Mouse (Mus musculus) CH12.LX (cell line): ENCODE data around the gene Hagh. TPM values are rescaled to one million over a fixed set of nuclear protein-coding genes. Genes with fewer than 3 reads are reported as not detected.

Source experiments
- DNase-seq: peaks from one replicate; pipeline ENCODE4 v3.0.0-alpha.2; 2013; ENCODE audit errors: extremely low read depth
- H3K27ac ChIP-seq: 2 replicates; pipeline ENCODE4 v1.5.1; 2012; ENCODE audit warnings: low read depth, mild to moderate bottlenecking, control low read depth, moderate library complexity; ENCODE audit not compliant: insufficient read depth
- H3K27me3 ChIP-seq: replicated peaks from 2 replicates; pipeline ENCODE3; 2012; ENCODE audit warnings: inconsistent platforms
- H3K36me3 ChIP-seq, 2 experiments: replicated peaks in 1 of 2; 2 replicates each; pipeline versions ENCODE3 to v1.6.1; 2012; ENCODE audit warnings: inconsistent platforms in 1 of 2, low read length in 1 of 2, mild to moderate bottlenecking in 1 of 2, mixed read lengths in 1 of 2, moderate library complexity in 1 of 2; ENCODE audit not compliant: control insufficient read depth in 1 of 2, insufficient read depth in 1 of 2
- H3K4me1 ChIP-seq, 2 experiments: 2 replicates each; pipeline ENCODE4 v1.6.1; 2012; ENCODE audit warnings: inconsistent platforms in 1 of 2, moderate library complexity in 1 of 2; ENCODE audit not compliant: insufficient read depth in 2 of 2, control insufficient read depth in 1 of 2
- H3K4me2 ChIP-seq: 2 replicates; pipeline ENCODE4 v1.6.1; 2012; ENCODE audit warnings: low read depth, mild to moderate bottlenecking, control low read depth; ENCODE audit not compliant: poor library complexity, insufficient read depth, severe bottlenecking
- H3K4me3 ChIP-seq, 3 experiments: fragments of 150-350 bp in 1 of 3; sonication (generic) in 1 of 3; replicated peaks in 1 of 3; 2 replicates each; pipeline versions ENCODE3 to v1.5.1; 2011 to 2012; ENCODE audit warnings: low read depth in 2 of 3, low read length in 2 of 3, mild to moderate bottlenecking in 2 of 3, moderate library complexity in 2 of 3, control low read depth in 1 of 3, improper control_type of control experiment in 1 of 3, inconsistent platforms in 1 of 3, mixed read lengths in 1 of 3; ENCODE audit not compliant: poor library complexity in 1 of 3
- H3K79me2 ChIP-seq: replicated peaks from 2 replicates; pipeline ENCODE4 v1.6.1; 2012; ENCODE audit warnings: mild to moderate bottlenecking, moderate library complexity; ENCODE audit not compliant: control insufficient read depth, poor library complexity, insufficient read depth, severe bottlenecking; ENCODE audit errors: extremely low read depth
- H3K9ac ChIP-seq: 2 replicates; pipeline ENCODE4 v1.6.1; 2012; ENCODE audit warnings: low read depth, mild to moderate bottlenecking, control low read depth, moderate library complexity; ENCODE audit not compliant: insufficient read depth
- H3K9me3 ChIP-seq: replicated peaks from 2 replicates; pipeline ENCODE3; 2012; ENCODE audit warnings: low read length, inconsistent platforms, mixed read lengths
- BHLHE40 ChIP-seq: IDR thresholded peaks from 2 replicates; pipeline ENCODE4 v1.6.1; 2011; ENCODE audit warnings: mild to moderate bottlenecking, low read depth, low read length, improper control_type of control experiment
- CHD1 ChIP-seq: IDR thresholded peaks from 2 replicates; pipeline ENCODE4 v1.6.1; 2012; ENCODE audit warnings: low read depth, low read length, improper control_type of control experiment, inconsistent platforms
- CHD2 ChIP-seq: IDR thresholded peaks from 2 replicates; pipeline ENCODE4 v1.6.1; 2011; ENCODE audit warnings: low read length, improper control_type of control experiment
- E2F4 ChIP-seq: IDR thresholded peaks from 2 replicates; pipeline ENCODE4 v1.6.1; 2011; ENCODE audit warnings: low read depth, low read length, improper control_type of control experiment; ENCODE audit not compliant: insufficient replicate concordance
- EP300 ChIP-seq: IDR thresholded peaks from 2 replicates; pipeline ENCODE4 v1.6.1; 2011; ENCODE audit warnings: low read length, improper control_type of control experiment
- ETS1 ChIP-seq: conservative IDR thresholded peaks from 2 replicates; pipeline ENCODE4 v1.6.1; 2012; ENCODE audit warnings: low read depth, mild to moderate bottlenecking, inconsistent platforms, low read length, improper control_type of control experiment, moderate library complexity
- GABPA ChIP-seq: IDR thresholded peaks from 2 replicates; pipeline ENCODE4 v1.6.1; 2012; ENCODE audit warnings: low read depth, low read length, improper control_type of control experiment, inconsistent platforms; ENCODE audit not compliant: insufficient replicate concordance
- MAFK ChIP-seq: IDR thresholded peaks from 2 replicates; pipeline ENCODE4 v1.6.1; 2011; ENCODE audit warnings: low read length, improper control_type of control experiment; ENCODE audit not compliant: insufficient replicate concordance
- MAX ChIP-seq: IDR thresholded peaks from 2 replicates; pipeline ENCODE4 v1.6.1; 2011; ENCODE audit warnings: low read length, improper control_type of control experiment
- MEF2A ChIP-seq: IDR thresholded peaks from 2 replicates; pipeline ENCODE4 v1.6.1; 2014; ENCODE audit warnings: low read depth, mild to moderate bottlenecking, inconsistent platforms, low read length, improper control_type of control experiment, borderline replicate concordance
- NELFE ChIP-seq: IDR thresholded peaks from 2 replicates; pipeline ENCODE4 v1.6.1; 2011; ENCODE audit warnings: low read depth, low read length, improper control_type of control experiment
- PAX5 ChIP-seq: IDR thresholded peaks from 2 replicates; pipeline ENCODE4 v1.6.1; 2012; ENCODE audit warnings: low read length, inconsistent platforms, mixed read lengths
- POLR2A ChIP-seq: IDR thresholded peaks from 2 replicates; pipeline ENCODE4 v1.6.1; 2011; ENCODE audit warnings: low read depth, mild to moderate bottlenecking, improper control_type of control experiment, low read length
- POLR2AphosphoS2 ChIP-seq: IDR thresholded peaks from 2 replicates; pipeline ENCODE4 v1.6.1; 2011; ENCODE audit warnings: low read depth, low read length, improper control_type of control experiment
- RAD21 ChIP-seq: IDR thresholded peaks from 2 replicates; pipeline ENCODE4 v1.6.1; 2011; ENCODE audit warnings: low read depth, mild to moderate bottlenecking, low read length, improper control_type of control experiment, moderate library complexity
- SIN3A ChIP-seq: IDR thresholded peaks from 2 replicates; pipeline ENCODE4 v1.6.1; 2012; ENCODE audit warnings: low read length, improper control_type of control experiment, inconsistent platforms
- SMC3 ChIP-seq: IDR thresholded peaks from 2 replicates; pipeline ENCODE4 v1.6.1; 2011; ENCODE audit warnings: low read depth, low read length, improper control_type of control experiment
- TBP ChIP-seq: conservative IDR thresholded peaks from 2 replicates; pipeline ENCODE4 v1.6.1; 2011; ENCODE audit warnings: low read depth, low read length, improper control_type of control experiment
- UBTF ChIP-seq: IDR thresholded peaks from 2 replicates; pipeline ENCODE4 v1.6.1; 2012; ENCODE audit warnings: low read depth, mild to moderate bottlenecking, inconsistent platforms, low read length, improper control_type of control experiment, moderate library complexity
- ZC3H11A ChIP-seq: IDR thresholded peaks from 2 replicates; pipeline ENCODE4 v1.6.1; 2012; ENCODE audit warnings: low read depth, mild to moderate bottlenecking, inconsistent platforms, low read length, improper control_type of control experiment
- ZKSCAN1 ChIP-seq: IDR thresholded peaks from 2 replicates; pipeline ENCODE4 v1.6.1; 2012; ENCODE audit warnings: low read depth, inconsistent platforms, low read length, improper control_type of control experiment, borderline replicate concordance
- ZMIZ1 ChIP-seq: IDR thresholded peaks from 2 replicates; pipeline ENCODE4 v1.6.1; 2012; ENCODE audit warnings: low read depth, mild to moderate bottlenecking, inconsistent platforms, low read length, improper control_type of control experiment
- ZNF384 ChIP-seq: IDR thresholded peaks from 2 replicates; pipeline ENCODE4 v1.6.1; 2012; ENCODE audit warnings: low read depth, low read length, improper control_type of control experiment, inconsistent platforms
- dilution Hi-C: fragments of 300-500 bp; cut with MboI; formaldehyde crosslinking; loops from 2 replicates; pipeline ENCODE4 v1.14.3; 2020; ENCODE audit warnings: low sequenced_read_pairs; ENCODE audit not compliant: extremely low pct_unique_long_range_greater_than_20kb, extremely low pct_ligation_motif_present
- in situ Hi-C: fragments of 300-500 bp; cut with MboI; formaldehyde crosslinking; loops from 3 replicates; pipeline ENCODE4 v1.14.3; 2019; ENCODE audit warnings: low sequenced_read_pairs, low pct_ligation_motif_present, low pct_unique_long_range_greater_than_20kb, mixed read lengths
- polyA plus RNA-seq: library from polyadenylated mRNA; unstranded; fragments of >175 nt; gene quantifications from 2 replicates; pipeline ENCODE4 v1.2.1, GENCODE M21; 2012; ENCODE audit warnings: low read depth; ENCODE audit not compliant: insufficient read length
- total RNA-seq, 2 experiments: library from RNA; depleted of rRNA; stranded (reverse); fragments of 300-350 nt in 1 of 2; fragments of >200 nt in 1 of 2; gene quantifications; 2 replicates each; pipeline ENCODE4 v1.2.3; 2012 to 2014

Gene Hagh
- total and polyA plus RNA-seq, 3 experiments: 18.9 to 31.0 (median 27.3) TPM

- Histone ChIP-seq H3K27me3 (no peaks in the 10 kb centered on the region), H3K79me2 (no peaks in the 10 kb centered on the region), H3K4me2 (no peak overlapping the region), H3K27ac (no peak overlapping the region), H3K4me1 (peaks cover 0 to 26% of the 10 kb centered on the region in 2 experiments; a peak in 3 of 4 replicates), H3K9ac (no peak overlapping the region), H3K36me3 (peaks cover 42 to 85% of the 10 kb centered on the region in 2 experiments), H3K4me3 (no peak overlapping the region), H3K9me3 (no peaks in the 10 kb centered on the region)
- no peak for DNase-seq
- in situ Hi-C loops: no loop called here
- dilution Hi-C loops: no loop called here
- no peak for TF ChIP-seq GABPA
- no peak for TF ChIP-seq POLR2A
- no peak for TF ChIP-seq MAX
- no peak for TF ChIP-seq RAD21
- TF ChIP-seq ZC3H11A: no peak
- no peak for TF ChIP-seq ZNF384
- TF ChIP-seq SMC3: no peak
- no peak for TF ChIP-seq MEF2A
- TF ChIP-seq CHD2: no peak
- TF ChIP-seq MAFK: no peak
- TF ChIP-seq ZMIZ1: no peak
- no peak for TF ChIP-seq CHD1
- no peak for TF ChIP-seq ETS1
- TF ChIP-seq SIN3A: no peak
- no peak for TF ChIP-seq UBTF
- no peak for TF ChIP-seq POLR2AphosphoS2
Observed at GRCm38 (mm10) chr17:24861785-24862184, 21.8 kb downstream of the Hagh start.

DNA sequence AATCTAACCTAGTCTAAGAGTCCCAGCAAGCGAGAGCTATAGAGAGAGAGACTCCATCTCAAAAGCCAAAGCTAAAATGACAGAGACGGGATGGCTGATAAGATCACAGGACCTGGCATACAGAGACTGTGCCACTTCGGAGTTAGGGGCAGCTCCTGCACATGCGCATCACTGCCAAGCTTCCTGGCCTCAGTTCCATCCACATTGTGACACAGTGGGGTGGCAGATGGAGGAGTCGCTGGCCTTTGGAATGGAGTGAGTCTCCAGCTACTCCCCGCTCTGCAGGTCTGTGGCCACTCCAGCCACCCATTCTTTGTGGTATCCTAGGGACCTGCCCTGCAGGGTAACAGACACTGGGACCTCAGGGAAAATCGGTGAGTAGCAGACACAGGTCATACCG, 25.8 kb downstream of the Hagh start, which contains the start of gene Igfals:
Gene Igfals, plus strand, starts transcription at position 222 of the 400 bp plus-strand sequence.
- H3K9ac ChIP-seq: no peak within 1 kb of the TSS
- no peaks in the 10 kb centered on the region for H3K27me3 ChIP-seq
- in situ Hi-C loops: no loop called here
- no peak within 1 kb of the TSS for H3K4me3 ChIP-seq
- TF ChIP-seq PAX5 (no peak), TBP (no peak), ZKSCAN1 (no peak), EP300 (no peak), SIN3A (no peak), POLR2AphosphoS2 (no peak), MAFK (no peak), E2F4 (no peak), NELFE (no peak), ETS1 (no peak), MAX (no peak), BHLHE40 (no peak)
- H3K36me3 ChIP-seq: peaks cover 35 to 91% of the 10 kb centered on the region in 2 experiments
- H3K9me3 ChIP-seq: no peaks in the 10 kb centered on the region
- no peak within 1 kb of the TSS for H3K27ac ChIP-seq
- DNase-seq: no peak
- H3K4me2 ChIP-seq: no peak within 1 kb of the TSS
- no peaks in the 10 kb centered on the region for H3K79me2 ChIP-seq
- dilution Hi-C loops: no loop called here
- H3K4me1 ChIP-seq: no peaks in the 10 kb centered on the region
